Mouse (Mus musculus): ENCODE measurements at regions not wholly inside any gene's neighbourhood (a gene's known extent, or its start where the extent isn't known, plus 50 kb on each side); places are given as distances from the start of the nearest gene placed in this dataset.

DNA sequence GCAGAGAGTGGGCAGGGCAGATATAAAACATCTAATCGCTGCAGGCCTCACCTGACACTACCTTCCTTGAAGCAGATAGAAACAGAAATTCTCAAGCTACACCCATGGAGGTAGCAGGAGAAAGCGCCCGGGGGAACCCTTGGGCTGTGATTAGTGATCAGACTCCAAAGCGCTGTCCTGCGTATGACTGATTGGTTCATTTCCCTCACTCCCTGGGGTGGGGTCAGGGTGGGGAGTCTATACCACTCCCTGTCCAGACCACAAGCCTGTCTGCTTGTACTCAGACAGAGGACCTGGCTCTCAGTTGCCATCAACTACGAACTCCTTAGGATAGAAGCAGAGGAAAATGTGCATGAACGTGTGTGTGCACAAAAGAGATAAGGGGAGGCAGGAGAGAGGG, 77.7 kb downstream of the Gm826 start:
- intact Hi-C loops (cut with DNase I), result no loop called here

DNA sequence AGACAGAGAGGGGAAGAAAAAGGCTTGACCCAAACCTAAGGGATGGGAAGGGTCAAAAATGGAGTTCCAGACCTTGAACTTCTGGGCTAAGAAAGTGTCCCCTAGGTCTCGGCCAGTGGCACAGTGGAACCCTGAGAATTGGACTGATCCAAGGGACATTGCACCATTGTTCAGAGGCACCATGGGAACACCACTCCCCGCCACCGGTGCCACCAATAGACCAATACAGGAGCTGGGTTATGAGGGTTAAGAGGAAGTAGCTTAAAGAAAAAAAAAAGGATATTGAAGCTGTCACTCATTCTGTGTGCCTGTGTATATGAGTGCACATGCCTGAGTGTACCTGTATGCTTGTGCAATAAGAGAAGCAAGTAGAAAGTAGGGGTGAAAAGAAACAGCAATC, 83.7 kb downstream of the Gm826 start:
- intact Hi-C loops (cut with DNase I), result no loop called here
- no peak for DNase-seq (ENCODE audit: low spot score)

More for the DNA sequence above, 77.7 kb downstream of the Gm826 start:
- no peak for DNase-seq (ENCODE audit: low spot score)

DNA sequence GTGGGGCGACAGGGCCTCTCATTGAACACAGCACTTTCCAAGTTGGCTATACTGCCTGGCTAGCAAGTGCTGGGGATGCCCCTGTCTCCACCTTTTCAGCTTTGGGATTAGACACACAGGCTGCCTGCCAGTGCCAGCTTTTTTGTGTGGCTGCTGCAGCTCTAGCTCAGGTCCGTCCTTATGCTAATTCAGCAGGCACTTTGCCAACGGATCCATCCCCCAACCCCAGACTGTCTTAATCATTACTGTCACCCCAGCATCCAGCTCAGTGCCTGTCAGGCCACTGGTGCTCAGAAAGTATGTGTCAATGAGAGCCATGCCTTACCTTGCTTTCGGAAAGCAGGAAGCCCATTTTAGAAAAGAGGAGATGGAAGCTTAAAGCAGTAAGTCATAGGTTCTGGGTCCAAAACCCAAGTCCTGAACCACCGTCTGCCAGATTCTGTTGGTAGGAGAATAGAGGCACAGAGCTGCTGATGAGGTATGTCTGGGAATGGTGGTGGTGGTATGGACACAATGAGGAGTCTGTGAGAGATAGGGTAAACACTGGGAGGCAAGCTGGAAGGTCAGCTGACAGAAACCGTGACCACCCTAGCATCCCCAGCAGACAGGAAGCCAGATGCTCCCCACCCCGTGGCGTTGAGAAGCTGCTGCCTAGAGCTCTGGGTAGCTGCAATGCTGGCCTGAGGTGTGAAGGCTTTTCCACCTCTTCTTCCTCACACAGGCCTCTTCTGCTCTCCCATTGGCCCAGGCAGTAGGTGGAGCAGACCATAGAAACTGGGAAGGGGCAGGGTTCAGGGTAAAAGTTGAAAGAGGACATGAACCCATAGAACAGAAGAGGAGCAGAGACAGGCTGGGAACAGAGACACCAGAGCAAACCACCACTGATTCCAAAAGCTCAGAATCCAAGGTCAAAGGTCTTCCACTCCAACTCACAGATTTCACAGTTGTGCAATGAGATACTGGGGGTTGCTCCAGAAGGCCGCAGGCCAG, 84.6 kb downstream of the Gm826 start:
- no peak for DNase-seq (ENCODE audit: low spot score)
- intact Hi-C loops (cut with DNase I), result no loop called here

DNA sequence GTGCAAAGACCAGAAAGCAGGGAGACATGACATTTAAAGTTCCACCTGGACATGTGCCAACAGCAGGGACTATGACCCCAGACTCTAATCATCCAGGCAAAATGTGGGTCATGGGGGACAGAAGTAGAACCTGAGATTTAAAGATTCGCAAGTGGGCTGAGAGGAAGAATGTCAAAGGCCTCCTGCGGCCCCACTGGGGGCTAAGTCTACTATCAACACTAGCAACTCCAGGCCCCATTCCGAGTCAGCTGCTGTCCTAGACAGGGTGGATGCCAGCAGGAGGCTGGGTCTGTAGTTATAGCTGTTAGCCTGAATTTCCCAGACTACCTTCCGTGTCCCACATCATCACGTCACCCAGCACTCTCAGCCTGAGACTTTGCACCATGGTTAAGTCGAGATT, 86.7 kb downstream of the Gm826 start:
- intact Hi-C loops (cut with DNase I), result no loop called here
- no peak for DNase-seq (ENCODE audit: low spot score)

DNA sequence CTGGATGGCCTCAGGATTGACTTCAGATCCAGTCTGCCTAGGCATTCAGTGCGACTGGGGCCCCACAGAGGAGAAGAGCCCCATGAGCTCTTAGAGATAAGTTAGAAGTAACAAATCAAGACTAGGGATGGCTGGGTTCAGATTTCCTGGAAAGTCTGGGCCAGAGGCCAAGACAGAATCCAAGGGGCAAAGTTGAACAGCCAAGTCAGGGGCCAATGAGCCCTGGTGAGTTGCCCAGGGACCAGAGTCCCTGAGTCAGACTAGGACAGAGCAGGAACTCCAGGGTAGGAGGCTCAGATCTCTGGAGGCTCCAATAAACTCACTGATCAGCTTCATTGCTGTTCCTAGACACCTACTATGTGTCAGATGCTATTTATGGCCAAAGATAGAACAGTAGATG, 87.6 kb downstream of the Gm826 start:
- DNase-seq (ENCODE audit: low spot score), result no peak
- intact Hi-C loops (cut with DNase I), result no loop called here

DNA sequence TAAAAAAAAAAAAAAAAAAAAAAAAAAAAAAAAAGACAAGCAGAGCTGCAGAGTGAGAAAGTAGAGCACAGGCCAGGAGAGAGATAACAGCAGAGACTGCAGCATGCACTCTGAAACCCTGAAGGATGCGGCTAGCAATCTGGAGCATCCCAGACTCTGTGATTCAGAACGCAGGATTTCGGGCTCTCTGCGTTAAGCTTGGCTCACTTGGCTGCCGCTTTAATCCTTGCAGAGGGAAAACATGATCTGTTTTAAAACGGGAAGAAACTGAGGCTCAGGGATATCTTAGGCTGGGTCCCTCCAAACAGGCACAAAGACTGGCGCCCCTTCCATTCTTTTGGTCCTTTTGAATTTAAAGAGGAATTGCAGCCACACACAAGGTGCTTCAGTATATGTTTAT, 89.1 kb downstream of the Gm826 start:
- intact Hi-C loops (cut with DNase I), result no loop called here
- DNase-seq (ENCODE audit: low spot score), result no peak

DNA sequence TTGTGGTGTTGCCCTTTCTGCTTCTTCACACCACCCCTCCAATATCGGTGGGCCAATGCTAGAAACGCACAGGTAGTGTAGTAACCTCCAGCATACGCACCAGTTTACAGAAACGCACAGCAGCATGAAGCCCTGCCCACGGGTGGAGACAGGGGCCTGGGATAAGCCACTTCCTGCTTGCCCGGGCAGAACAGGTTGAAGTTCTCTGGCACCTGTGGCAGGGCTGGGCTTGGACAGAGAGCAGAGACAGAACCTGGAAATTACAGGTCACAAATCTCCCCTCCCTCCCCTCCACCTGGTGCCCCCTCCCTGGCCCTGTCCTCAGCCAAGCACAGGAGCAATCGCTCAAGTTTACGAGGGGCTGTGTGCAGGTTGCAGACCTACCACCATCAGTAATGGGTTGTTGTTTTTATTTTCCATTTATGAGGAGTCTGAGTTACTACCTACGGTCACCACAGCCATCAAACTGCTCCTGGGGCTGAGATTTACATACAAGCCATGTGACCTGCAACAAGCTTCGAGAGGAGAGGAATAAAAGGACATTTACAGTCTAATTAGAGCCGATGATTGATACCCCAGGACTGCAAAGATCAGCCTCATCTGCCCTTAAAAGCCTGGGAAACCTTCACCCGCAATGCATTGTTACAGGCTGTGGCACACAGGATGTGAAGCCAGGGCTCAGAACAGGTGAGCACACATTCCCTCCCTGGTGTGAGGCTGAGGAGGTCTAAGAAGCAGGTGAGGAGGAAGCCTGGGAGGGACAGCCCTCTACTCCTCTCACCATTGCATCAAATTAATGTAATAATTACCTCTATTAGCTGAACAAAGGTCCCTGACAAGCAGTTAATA, 93.2 kb downstream of the Gm826 start:
- no peak for DNase-seq (ENCODE audit: low spot score)
- intact Hi-C loops (cut with DNase I), result no loop called here

DNA sequence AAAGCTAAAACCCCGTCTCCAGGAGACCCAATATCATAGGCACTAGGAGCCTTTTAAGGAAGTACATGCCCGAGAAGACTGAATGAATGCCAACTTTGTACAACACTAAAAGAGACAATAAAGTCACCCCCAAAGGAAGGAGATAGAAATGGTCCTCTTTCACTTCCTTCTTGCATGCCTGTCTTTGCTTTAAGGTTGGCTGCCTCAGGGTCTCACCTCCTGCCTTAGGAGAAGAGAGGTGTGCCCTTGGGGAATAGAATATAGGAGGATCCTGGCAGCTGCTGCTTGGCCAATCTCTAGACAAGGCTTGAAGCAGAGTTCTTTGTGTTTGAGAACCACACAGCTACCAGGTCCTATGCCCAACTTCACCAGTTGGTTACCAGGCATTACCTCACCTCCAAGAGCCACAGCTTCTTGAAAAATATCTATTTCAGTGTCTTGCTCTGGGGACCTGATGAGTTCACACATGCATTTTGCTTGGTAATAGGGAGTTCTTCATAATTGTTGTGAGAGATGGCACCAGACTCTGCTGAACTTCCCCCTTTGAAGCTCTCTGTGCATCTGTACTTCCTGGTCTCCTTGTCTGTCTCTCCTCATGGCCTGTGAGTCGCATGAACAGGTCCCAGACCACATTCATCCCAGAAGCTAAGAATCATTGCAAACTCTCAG, 96.4 kb downstream of the Gm826 start:
- no peak for DNase-seq (ENCODE audit: low spot score)
- intact Hi-C loops (cut with DNase I), result no loop called here

DNA sequence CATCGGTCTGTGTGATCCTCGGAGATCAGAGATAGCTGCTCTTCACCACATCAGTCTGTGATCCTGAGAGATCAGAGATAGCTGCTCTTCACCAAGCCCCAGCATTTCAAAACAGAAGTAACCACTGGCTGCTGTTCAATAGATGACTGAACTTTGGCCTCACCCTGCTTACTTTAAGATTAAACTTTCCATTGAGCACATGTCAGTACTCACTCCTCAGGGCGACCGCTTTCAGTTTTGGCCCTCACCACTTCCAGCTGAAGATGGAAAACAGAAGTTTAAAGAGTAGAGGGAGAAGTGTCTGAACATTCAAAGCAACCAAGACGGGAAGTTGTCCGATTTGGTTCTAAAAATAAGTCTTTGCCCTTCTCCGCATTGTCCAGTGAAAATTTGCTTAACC, 97.2 kb downstream of the Gm826 start:
- intact Hi-C loops (cut with DNase I), result no loop called here
- no peak for DNase-seq (ENCODE audit: low spot score)

DNA sequence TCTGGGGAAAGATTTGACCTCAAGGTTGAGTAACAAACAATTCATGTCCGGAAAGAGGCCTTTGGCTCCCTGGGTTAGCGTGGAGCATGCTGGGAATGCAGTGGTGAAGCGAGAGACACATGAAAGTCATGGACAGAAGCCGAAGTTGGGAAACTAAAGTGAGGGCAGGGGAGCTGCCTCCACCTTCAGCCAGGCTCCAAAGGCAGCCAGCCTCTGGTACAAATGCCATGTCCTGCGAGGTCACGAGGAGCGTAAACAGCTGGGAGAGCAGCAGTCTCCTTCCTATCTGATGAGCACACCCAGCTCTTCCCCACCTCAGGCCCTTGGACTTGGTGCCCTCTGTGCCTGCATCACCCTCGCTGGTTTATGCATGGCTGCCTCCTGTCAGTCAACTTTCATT, 103.2 kb downstream of the Gm826 start:
- DNase-seq (ENCODE audit: low spot score), result no peak
- intact Hi-C loops (cut with DNase I), result no loop called here

DNA sequence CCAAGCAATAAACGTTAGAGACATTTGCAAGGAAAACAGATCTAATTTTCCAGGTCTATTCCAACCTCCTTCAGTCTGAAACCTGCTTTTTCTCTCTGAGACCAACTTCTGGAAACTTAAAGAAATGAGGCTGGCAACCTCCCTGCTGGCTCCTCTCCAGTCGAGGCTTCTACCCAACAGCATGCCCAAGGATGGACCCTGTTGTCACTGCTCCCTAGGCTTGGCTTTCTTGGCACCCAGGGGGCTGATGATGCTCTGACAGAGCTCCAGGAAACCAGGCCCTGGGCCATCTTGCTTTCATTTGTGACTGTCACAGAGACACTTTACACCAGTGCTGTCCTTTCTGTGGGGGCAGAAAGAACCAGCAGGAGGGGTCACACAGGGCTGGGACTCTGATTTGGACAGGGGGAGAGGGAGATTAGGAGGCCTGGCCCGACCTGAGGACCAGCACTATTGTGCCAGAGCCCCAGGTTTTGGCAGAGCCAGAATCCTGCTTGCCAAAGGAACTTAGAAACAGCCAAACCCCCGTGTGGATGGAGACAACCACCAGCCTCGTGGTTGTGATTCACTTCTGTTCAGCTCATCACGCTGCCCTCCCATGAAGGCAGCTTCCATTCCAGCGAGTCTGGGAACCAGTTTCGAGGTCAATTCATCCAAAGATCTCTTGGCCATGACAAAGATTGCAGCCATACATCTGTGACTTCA, 105.5 kb downstream of the Gm826 start:
- intact Hi-C loops (cut with DNase I), result no loop called here
- no peak for DNase-seq (ENCODE audit: low spot score)

DNA sequence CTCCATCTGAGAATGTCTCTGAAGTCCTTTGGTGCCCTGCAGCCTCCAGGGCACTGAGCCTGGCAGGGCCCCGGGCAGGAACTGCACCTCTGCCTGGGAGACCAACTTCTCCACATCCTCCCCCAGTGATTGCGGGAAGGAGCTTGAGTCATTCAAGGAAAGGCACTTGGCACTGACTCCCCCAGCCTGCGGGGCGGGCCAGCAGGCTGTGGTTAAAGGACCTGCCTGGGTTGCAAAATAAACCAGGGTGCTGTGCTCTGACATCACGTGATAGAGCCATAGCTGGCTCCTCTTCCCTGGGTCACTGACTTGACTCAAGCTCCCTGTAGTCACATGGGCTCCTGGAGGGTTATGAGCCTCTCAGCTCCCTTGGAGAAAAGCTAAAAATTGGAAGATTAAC, 108.5 kb downstream of the Gm826 start:
- DNase-seq (ENCODE audit: low spot score), result peak; percentile 20
- intact Hi-C loops (cut with DNase I), result no loop called here

DNA sequence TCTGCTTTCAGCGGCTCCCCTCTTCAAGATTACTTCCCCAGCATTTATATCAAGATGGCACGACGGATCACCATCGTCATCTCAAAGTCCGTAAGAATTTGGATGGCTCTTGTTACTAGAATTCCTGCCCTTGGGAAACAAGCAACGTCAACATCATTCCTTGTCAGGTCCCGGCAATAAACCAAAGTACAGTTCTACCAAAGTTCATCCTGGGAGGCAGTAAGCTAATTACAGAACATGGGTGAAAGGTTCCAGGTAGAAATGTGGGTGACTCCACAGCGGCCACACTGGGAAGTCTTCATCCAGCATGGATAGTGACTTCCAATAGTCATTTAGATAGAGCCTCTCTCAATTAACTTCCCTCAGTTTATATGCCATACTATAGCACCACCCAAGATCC, 110.6 kb downstream of the Gm826 start:
- intact Hi-C loops (cut with DNase I), result no loop called here

DNA sequence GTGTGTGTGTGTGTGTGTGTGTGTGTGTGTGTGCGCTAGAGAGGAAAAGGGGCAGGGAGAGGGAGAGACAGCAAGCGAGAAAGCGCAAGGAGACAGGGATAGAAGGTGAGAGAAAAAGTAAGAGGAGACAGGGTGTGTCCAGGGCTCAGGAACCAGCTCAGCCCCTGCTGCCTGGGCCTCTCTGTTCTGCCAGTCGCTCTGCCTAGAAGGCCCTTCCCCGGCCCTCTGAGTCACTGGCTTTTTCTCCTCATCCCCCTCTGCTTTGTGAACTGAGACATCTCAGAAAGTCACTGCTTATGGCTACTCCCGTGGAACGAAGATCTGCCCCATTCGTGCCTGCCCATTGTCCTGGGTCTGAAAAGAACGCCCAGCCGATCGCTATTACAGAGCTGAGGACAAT, 112.2 kb downstream of the Gm826 start:
- intact Hi-C loops (cut with DNase I), result no loop called here
- no peak for DNase-seq (ENCODE audit: low spot score)

More for the DNA sequence above, 110.6 kb downstream of the Gm826 start:
- no peak for DNase-seq (ENCODE audit: low spot score)

DNA sequence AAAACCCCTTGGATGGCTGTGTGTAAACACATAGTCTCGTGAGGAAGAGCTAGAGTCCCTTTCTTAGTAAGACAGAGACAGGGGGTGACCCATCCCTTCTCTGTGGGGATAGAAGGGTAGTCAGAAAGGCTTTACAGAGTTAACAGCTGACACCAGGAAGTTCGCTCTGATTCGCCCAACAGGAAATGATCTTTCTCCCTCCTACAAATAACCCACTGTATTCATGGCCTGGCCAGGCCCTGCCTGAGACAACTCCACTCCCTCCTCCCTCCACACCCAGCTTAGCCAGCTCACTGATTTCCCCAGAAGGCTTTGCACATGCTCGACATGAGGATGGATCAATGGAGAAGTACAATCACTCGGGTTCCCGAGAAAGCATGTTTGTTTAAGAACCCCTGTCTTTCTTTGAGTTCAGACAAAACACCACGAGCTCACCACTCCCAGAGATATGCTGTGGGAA, 113.4 kb downstream of the Gm826 start:
- no peak for DNase-seq (ENCODE audit: low spot score)
- intact Hi-C loops (cut with DNase I), result no loop called here

DNA sequence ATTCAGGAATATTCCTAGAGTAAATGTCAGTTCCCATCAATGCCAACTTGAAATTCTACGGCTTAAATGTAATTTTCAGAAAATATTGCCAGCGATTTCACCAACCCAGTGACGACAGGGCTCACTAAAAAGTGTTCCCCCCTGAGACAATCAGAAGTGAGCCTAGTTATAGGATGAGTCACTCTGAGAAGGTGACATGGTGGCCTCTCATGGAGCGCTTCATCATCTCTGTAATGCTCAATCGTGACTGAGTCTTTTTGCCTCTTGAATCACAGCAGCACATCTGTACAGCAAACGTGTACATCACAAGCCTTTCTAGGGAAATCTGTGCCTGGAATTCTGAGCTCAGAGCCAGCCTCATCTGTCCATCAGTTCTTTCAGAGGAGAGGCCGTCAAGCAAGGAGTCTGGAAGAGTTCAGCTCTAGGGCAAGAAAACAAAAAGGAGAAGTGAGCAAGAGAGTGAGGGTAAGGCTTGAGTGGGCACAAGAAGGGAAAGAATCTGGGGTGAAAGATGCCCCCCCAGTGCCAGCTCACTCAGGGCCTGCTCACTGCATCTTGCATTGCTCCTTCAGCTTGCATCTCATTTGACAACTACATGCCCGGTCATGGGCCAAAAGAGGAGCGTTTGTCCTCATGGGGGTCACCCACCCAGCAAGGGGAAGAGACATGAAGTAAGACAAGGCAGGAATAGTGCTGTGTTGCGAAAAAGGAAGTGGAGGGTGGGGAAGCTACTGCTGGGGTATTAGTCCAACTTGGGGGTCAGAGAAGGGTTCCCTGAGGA, 119.7 kb downstream of the Gm826 start:
- DNase-seq (ENCODE audit: low spot score), result no peak
- intact Hi-C loops (cut with DNase I), result no loop called here

DNA sequence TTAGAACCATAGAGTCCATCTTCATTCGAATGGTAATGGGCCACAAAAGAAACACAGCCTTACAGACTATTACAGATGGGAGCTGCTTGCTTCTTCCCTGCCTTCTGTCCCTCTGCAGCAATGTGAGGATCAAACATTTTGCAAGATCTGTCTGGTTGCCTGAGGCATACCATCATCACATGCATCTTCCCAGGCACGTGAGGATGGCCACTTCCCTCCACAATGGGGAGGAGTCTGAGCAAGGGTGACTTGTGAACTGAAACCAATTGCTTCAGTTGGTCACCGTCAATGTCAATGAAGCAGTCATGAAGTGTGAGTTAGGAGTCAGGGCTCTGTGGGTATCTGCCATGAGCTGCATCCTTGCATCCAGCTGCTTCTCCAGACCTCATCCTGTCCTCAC, 123.5 kb downstream of the Gm826 start:
- DNase-seq (ENCODE audit: low spot score), result no peak

DNA sequence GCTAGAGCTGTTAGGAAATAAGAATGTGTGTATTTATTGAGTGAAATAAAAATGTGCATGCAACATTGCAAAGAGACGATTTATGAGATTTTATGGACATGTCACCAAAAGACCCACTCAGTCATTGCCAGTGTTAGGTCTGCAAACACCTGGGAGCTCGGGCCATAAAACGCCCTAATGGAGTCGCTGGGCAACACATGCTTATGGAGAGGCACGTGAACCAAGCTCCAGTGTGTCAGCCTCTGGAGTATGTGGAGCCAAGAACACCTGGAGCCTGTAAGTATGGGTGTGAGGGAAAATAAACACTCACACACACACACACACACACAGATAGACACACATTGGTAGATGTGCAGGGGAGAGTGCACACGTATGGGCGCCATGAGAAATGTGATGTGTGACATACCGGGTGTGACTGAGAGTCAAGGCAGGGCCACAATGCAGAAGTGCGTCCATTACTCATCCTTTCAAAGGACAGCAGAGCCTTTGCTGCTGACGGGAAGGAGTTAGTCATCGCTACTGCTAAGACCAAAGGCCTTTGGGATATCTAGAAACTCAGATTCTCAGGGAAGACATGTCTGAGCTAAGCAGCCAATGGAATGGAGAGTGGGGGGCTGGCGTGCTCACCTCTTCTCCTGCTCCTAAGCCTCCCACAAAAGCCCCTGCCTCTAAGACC, 124.2 kb downstream of the Gm826 start:
- DNase-seq (ENCODE audit: low spot score), result no peak
- intact Hi-C loops (cut with DNase I), result no loop called here

More for the DNA sequence above, 123.5 kb downstream of the Gm826 start:
- intact Hi-C loops (cut with DNase I), result no loop called here
